Mouse (Mus musculus) gastrocnemius, adult 8-10 months (tissue): Measurements from ENCODE around the gene Zdhhc8. TPM values are rescaled to one million over a fixed set of nuclear protein-coding genes. Genes with fewer than 3 reads are reported as not detected.
A peak's percentile ranks its signal among the peaks of the same experiment; 100 is the strongest.

Source experiments
- DNase-seq, 2 experiments: peaks; one replicate each; pipeline ENCODE4 v3.0.0; 2022; ENCODE audit warnings: low spot score in 2 of 2
- total RNA-seq, 4 experiments: library from RNA; stranded (reverse); gene quantifications; 2 replicates each; pipeline ENCODE4 v1.2.4; 2022

The Zdhhc8 gene
- total RNA-seq, 4 experiments from 2014 or later = 22.8 to 29.6 (median 26.2) TPM

GRCm38 (mm10) chr16:18231047-18231446, 3.9 kb downstream of the Zdhhc8 start:
- no peak for DNase-seq

GRCm38 (mm10) chr16:18230617-18231016, 4.3 kb downstream of the Zdhhc8 start:
- no peak for DNase-seq

- peak; percentile 31 to 58 for DNase-seq
Observed at GRCm38 (mm10) chr16:18229622-18230021, 5.3 kb downstream of the Zdhhc8 start.

- DNase-seq = no peak
Observed at GRCm38 (mm10) chr16:18228856-18229255, 6.1 kb downstream of the Zdhhc8 start.

- DNase-seq = no peak
Observed at GRCm38 (mm10) chr16:18227897-18228422, 7.0 kb downstream of the Zdhhc8 start.

GRCm38 (mm10) chr16:18227187-18227586, 7.7 kb downstream of the Zdhhc8 start:
- no peak for DNase-seq

- peak in 1 of 2 experiments; percentile 36 for DNase-seq
Observed at GRCm38 (mm10) chr16:18222188-18222587, 12.7 kb downstream of the Zdhhc8 start.

- no peak for DNase-seq
Observed at GRCm38 (mm10) chr16:18221543-18221898, 13.4 kb downstream of the Zdhhc8 start.

- DNase-seq = no peak
Observed at GRCm38 (mm10) chr16:18220856-18221542, 13.9 kb downstream of the Zdhhc8 start.

GRCm38 (mm10) chr16:18220001-18220400, 14.9 kb downstream of the Zdhhc8 start:
- DNase-seq = no peak

GRCm38 (mm10) chr16:18218580-18218996, 16.3 kb downstream of the Zdhhc8 start:
- no peak for DNase-seq

- DNase-seq = no peak
Observed at GRCm38 (mm10) chr16:18217579-18217978, 17.4 kb downstream of the Zdhhc8 start, which contains the start of gene Ccdc188. Gene Ccdc188, plus strand, starts transcription at chr16:18217879.

GRCm38 (mm10) chr16:18214858-18215257, 20.1 kb downstream of the Zdhhc8 start:
- no peak for DNase-seq

- DNase-seq = no peak
Observed at GRCm38 (mm10) chr16:18213689-18214088, 21.2 kb downstream of the Zdhhc8 start.

- peak; percentile 78 to 82 for DNase-seq
Observed at GRCm38 (mm10) chr16:18211417-18212171, 23.3 kb downstream of the Zdhhc8 start.

- no peak for DNase-seq
Observed at GRCm38 (mm10) chr16:18210701-18211416, 24.1 kb downstream of the Zdhhc8 start.

GRCm38 (mm10) chr16:18203430-18204091, 31.4 kb downstream of the Zdhhc8 start:
- no peak for DNase-seq

- DNase-seq = no peak
Observed at GRCm38 (mm10) chr16:18202061-18202460, 32.9 kb downstream of the Zdhhc8 start.

GRCm38 (mm10) chr16:18201620-18202019, 33.3 kb downstream of the Zdhhc8 start:
- DNase-seq = no peak

- no peak for DNase-seq
Observed at GRCm38 (mm10) chr16:18200062-18200461, 34.9 kb downstream of the Zdhhc8 start.
